Mouse (Mus musculus) erythroblast, embryonic 14.5 days (primary cell): ENCODE results near the gene Fasl. TPM values are rescaled to one million over a fixed set of nuclear protein-coding genes. Genes with fewer than 3 reads are reported as not detected.

Experiments
- H3K27me3 ChIP-seq: 2 replicates; pipeline ENCODE4 v1.6.1; 2012; ENCODE audit warnings: inconsistent platforms; ENCODE audit not compliant: control insufficient read depth
- H3K36me3 ChIP-seq: 2 replicates; pipeline ENCODE4 v1.6.1; 2012; ENCODE audit warnings: mild to moderate bottlenecking, inconsistent platforms; ENCODE audit not compliant: control insufficient read depth
- H3K4me1 ChIP-seq: 2 replicates; pipeline ENCODE4 v1.6.1; 2012; ENCODE audit warnings: inconsistent platforms; ENCODE audit not compliant: control insufficient read depth
- H3K4me3 ChIP-seq: replicated peaks from 2 replicates; pipeline ENCODE3; 2012; ENCODE audit warnings: moderate library complexity, mild to moderate bottlenecking, inconsistent platforms
- H3K9me3 ChIP-seq: 2 replicates; pipeline ENCODE4 v1.6.1; 2012; ENCODE audit warnings: low read length, inconsistent platforms, mixed read lengths; ENCODE audit not compliant: control insufficient read depth
- GATA1 ChIP-seq: IDR thresholded peaks from 2 replicates; pipeline ENCODE4 v1.6.1; 2012; ENCODE audit warnings: low read length, inconsistent platforms, mixed read lengths
- TAL1 ChIP-seq: IDR thresholded peaks from 3 replicates; pipeline ENCODE4 v1.6.1; 2012; ENCODE audit warnings: low read length, inconsistent platforms, mixed read lengths
- polyA plus RNA-seq: library from polyadenylated mRNA; stranded (reverse); fragments of >175 nt; gene quantifications from 2 replicates; pipeline ENCODE4 v1.2.3, GENCODE M21; 2012

Fasl gene
- polyA plus RNA-seq, 1 experiment, result not detected

DNA sequence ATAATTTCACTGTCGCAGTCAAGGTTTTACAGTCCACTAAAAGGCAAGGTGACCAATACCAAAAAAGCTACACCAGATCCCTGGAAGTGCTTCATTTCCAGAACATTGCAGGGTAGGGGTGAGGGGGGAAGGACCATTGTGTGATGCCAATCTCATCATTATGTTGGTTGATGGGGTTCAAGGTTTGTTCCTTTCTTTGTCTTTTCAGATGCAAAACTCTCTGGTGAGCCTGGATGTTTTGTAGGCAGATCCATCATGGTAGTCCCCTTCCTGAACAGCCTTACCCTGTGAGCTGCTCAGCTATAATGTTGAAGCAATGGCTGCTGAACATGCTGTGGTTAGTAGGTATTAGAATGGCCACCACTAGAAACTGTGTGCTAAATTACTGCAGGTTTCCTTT is 19.0 kb downstream of the Fasl start:
- Histone ChIP-seq H3K4me3 (no peak overlapping the region), H3K27me3 (peaks cover 7% of the 10 kb centered on the region), H3K4me1 (peaks cover 45% of the 10 kb centered on the region), H3K9me3 (no peaks in the 10 kb centered on the region), H3K36me3 (no peaks in the 10 kb centered on the region)
- TF ChIP-seq GATA1 (no peak), TAL1 (no peak)

- H3K27me3 ChIP-seq, result peaks cover 10% of the 10 kb centered on the region
- H3K36me3 ChIP-seq, result no peaks in the 10 kb centered on the region
- H3K4me1 ChIP-seq, result peaks cover 45% of the 10 kb centered on the region
- no peak for TF ChIP-seq GATA1
- no peak for TF ChIP-seq TAL1
- H3K9me3 ChIP-seq, result no peaks in the 10 kb centered on the region
- H3K4me3 ChIP-seq, result peak overlapping the region; percentile 56
Measured at GRCm38 (mm10) chr1:161767101-161767524, 21.2 kb downstream of the Fasl start.

DNA sequence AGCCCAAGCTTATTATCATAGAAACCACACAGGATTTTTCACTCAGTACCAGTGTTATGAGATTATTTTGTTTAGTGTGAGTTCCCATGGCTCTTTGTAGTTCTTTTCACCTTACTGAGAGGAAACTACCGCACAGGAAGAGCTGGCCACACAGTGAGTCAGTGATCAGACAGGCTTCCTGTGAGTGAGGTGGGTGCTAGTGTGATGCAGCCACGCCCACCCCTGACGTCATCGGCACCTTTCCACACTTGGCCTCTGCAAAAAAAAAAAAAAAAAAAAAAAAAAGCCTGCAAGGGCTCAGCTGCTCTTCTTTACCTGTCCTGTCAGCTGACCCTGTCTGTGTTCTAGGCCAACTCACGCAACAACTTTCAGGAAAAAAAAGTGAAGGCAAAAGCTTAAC is 21.6 kb downstream of the Fasl start:
- Histone ChIP-seq H3K9me3 (no peaks in the 10 kb centered on the region), H3K36me3 (no peaks in the 10 kb centered on the region), H3K27me3 (peaks cover 11% of the 10 kb centered on the region), H3K4me3 (peak overlapping the region; percentile 56), H3K4me1 (peaks cover 41% of the 10 kb centered on the region)
- no peak for TF ChIP-seq TAL1
- TF ChIP-seq GATA1, result no peak

DNA sequence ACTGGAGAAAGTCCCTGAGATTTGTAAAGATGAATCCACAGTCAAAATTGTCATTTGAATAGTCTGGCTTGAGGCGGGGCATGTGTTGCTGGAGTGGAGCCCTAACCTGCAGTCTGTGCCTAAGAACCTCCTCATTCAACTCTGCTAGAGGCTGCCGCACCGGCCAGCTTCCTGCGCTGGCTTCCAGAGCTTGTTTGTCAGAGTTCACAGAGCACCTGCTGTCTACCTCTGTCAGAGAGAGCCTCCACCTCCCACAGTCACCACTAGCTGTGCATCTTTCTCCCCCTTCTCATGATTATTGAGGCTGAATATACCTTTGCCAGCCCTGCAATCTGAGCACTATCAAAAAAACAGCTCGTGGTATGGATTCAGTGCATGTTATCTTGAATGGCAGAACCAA is 22.4 kb downstream of the Fasl start:
- H3K4me3 ChIP-seq, result no peak overlapping the region
- peaks cover 35% of the 10 kb centered on the region for H3K4me1 ChIP-seq

GRCm38 (mm10) chr1:161764964-161765363 is 23.3 kb downstream of the Fasl start:
- TF ChIP-seq GATA1 (no peak), TAL1 (no peak)
- peaks cover 26% of the 10 kb centered on the region for H3K4me1 ChIP-seq
- peaks cover 19% of the 10 kb centered on the region for H3K27me3 ChIP-seq
- H3K9me3 ChIP-seq, result no peaks in the 10 kb centered on the region
- no peaks in the 10 kb centered on the region for H3K36me3 ChIP-seq
- no peak overlapping the region for H3K4me3 ChIP-seq

More for the DNA sequence above, 22.4 kb downstream of the Fasl start:
- H3K9me3 ChIP-seq, result no peaks in the 10 kb centered on the region
- TF ChIP-seq GATA1 (no peak), TAL1 (no peak)
- no peaks in the 10 kb centered on the region for H3K36me3 ChIP-seq
- H3K27me3 ChIP-seq, result peaks cover 17% of the 10 kb centered on the region

DNA sequence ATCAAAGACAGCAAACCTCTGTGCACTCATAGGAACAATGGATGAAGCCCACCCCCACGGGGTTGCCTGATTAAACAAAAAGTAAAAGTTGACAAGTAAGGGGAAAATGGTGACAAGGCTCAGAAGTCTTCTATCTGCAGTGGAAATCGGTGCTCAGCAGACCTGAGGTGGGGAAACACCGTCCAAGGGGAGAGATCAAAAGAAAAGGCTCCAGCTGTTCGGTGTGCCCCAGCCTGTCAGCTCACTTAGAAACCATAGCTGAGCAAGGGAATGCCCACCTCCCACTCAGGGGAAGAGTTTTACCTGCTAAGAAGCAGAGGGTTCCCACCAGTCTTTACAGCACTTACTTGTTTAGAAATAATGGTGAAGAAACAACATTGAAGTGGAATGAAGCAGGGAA is 26.7 kb downstream of the Fasl start:
- Histone ChIP-seq H3K36me3 (no peaks in the 10 kb centered on the region), H3K9me3 (no peaks in the 10 kb centered on the region), H3K4me3 (no peak overlapping the region), H3K4me1 (peaks cover 12% of the 10 kb centered on the region), H3K27me3 (peaks cover 21% of the 10 kb centered on the region)
- no peak for TF ChIP-seq TAL1

DNA sequence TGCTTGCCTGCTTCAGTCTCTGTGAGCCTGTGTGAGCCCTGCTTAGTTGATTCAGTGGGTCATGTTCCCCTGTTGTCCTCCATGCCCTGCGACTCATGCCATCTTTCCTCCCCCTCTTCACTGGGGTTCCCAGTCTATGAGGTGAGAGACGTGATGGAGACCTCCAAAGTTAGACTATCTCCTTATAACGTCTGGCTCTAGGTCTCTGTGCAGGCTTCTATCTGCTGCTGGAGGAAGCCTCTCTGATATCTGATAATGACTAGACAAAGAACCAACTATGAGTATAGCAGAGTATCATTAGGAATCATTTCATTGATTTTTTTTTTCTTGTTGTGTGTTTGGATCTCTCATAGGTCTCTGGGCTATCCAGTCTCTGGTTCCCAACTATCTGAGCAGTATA is 31.7 kb downstream of the Fasl start:
- TF ChIP-seq GATA1 (no peak), TAL1 (no peak)
- Histone ChIP-seq H3K27me3 (peaks cover 11% of the 10 kb centered on the region), H3K4me3 (no peak overlapping the region), H3K9me3 (no peaks in the 10 kb centered on the region), H3K4me1 (peaks cover 25% of the 10 kb centered on the region), H3K36me3 (no peaks in the 10 kb centered on the region)

DNA sequence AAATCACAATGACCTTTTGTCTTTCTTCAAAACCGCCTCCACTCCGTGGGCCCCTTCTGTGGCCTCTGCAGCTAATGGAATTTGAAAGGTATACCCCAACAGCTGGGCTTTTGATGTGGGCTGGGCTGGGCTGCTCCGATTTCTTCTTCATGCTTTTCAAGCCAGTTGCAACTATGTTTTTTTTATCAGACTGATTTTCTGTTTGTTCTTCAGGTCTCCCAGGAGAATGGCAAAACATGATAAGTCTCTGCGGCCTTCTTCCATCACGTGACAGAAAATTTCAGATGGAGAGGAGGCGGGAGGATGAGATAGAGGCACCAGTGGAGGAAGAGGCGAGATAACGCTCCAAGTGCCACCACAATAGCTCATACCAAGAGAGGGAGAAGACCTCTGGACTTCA is 37.0 kb downstream of the Fasl start:
- no peaks in the 10 kb centered on the region for H3K9me3 ChIP-seq
- peak; percentile 48 for TF ChIP-seq GATA1
- no peak for TF ChIP-seq TAL1
- H3K4me3 ChIP-seq, result peak overlapping the region; percentile 48
- peaks cover 11% of the 10 kb centered on the region for H3K27me3 ChIP-seq
- peaks cover 55% of the 10 kb centered on the region for H3K4me1 ChIP-seq
- no peaks in the 10 kb centered on the region for H3K36me3 ChIP-seq

- peak overlapping the region; percentile 48 for H3K4me3 ChIP-seq
- TF ChIP-seq TAL1, result no peak
- TF ChIP-seq GATA1, result no peak
- H3K36me3 ChIP-seq, result no peaks in the 10 kb centered on the region
Measured at GRCm38 (mm10) chr1:161750471-161751041, 37.7 kb downstream of the Fasl start.

GRCm38 (mm10) chr1:161748685-161749084 is 39.6 kb downstream of the Fasl start:
- Histone ChIP-seq H3K36me3 (no peaks in the 10 kb centered on the region), H3K27me3 (peaks cover 13% of the 10 kb centered on the region), H3K4me3 (peak overlapping the region; percentile 31), H3K4me1 (peaks cover 48% of the 10 kb centered on the region), H3K9me3 (no peaks in the 10 kb centered on the region)
- TF ChIP-seq GATA1, result no peak
- TF ChIP-seq TAL1, result no peak

More at GRCm38 (mm10) chr1:161750471-161751041, 37.7 kb downstream of the Fasl start:
- Histone ChIP-seq H3K27me3 (peaks cover 13% of the 10 kb centered on the region), H3K9me3 (no peaks in the 10 kb centered on the region), H3K4me1 (peaks cover 52% of the 10 kb centered on the region)
